Mouse (Mus musculus) hindbrain, embryonic 11.5 days (tissue): Measurements from ENCODE around the gene Snai1. TPM values are rescaled to one million over a fixed set of nuclear protein-coding genes. Genes with fewer than 3 reads are reported as not detected.
A peak's percentile ranks its signal among the peaks of the same experiment; 100 is the strongest.

Experiments used
- ATAC-seq: fragments of 200-750 bp; cut with Nextera tagmentation; 2 replicates; pipeline ENCODE4 v1.8.0; 2017; ENCODE audit warnings: mild to moderate bottlenecking, moderate TSS enrichment, moderate library complexity; ENCODE audit not compliant: low FRiP score
- DNase-seq: peaks from one replicate; pipeline ENCODE4 v3.0.0-alpha.2; 2015; ENCODE audit warnings: low spot score
- H3K27ac ChIP-seq: fragments of 300-500 bp; sonication (generic); 2 replicates; pipeline ENCODE4 v1.5.1; 2014; ENCODE audit warnings: mild to moderate bottlenecking, low read depth, low read length
- H3K27me3 ChIP-seq: fragments of 300-500 bp; sonication (generic); 2 replicates; pipeline ENCODE4 v1.6.1; 2014; ENCODE audit warnings: mild to moderate bottlenecking, low read length, moderate library complexity, mixed read lengths; ENCODE audit not compliant: control insufficient read depth, insufficient read depth
- H3K36me3 ChIP-seq: fragments of 300-500 bp; sonication (generic); 2 replicates; pipeline ENCODE4 v1.6.1; 2014; ENCODE audit warnings: mild to moderate bottlenecking, low read length, moderate library complexity, mixed read lengths; ENCODE audit not compliant: control insufficient read depth, insufficient read depth
- H3K4me1 ChIP-seq: fragments of 300-500 bp; sonication (generic); replicated peaks from 2 replicates; pipeline ENCODE4 v1.6.1; 2014; ENCODE audit warnings: low read length, mixed read lengths; ENCODE audit not compliant: control insufficient read depth, insufficient read depth
- H3K4me2 ChIP-seq: fragments of 300-500 bp; sonication (generic); replicated peaks from 2 replicates; pipeline ENCODE4 v1.6.1; 2014; ENCODE audit warnings: mild to moderate bottlenecking, low read depth, low read length
- H3K4me3 ChIP-seq: fragments of 300-500 bp; sonication (generic); 2 replicates; pipeline ENCODE4 v1.5.1; 2014; ENCODE audit warnings: low read depth, low read length
- H3K9ac ChIP-seq: fragments of 300-500 bp; sonication (generic); 2 replicates; pipeline ENCODE4 v1.6.1; 2014; ENCODE audit warnings: low read depth, low read length
- H3K9me3 ChIP-seq: fragments of 300-500 bp; sonication (generic); 2 replicates; pipeline ENCODE4 v1.6.1; 2016; ENCODE audit warnings: low read length; ENCODE audit not compliant: control insufficient read depth
- WGBS: fragments of 180-500 bp; shearing (Covaris S2); extraction: QIAGEN DNeasy Blood & Tissue Kit; methylation state at CpG from one replicate; pipeline ENCODE4 v1.1.7; 2014; 5-methylcytosine and 5-hydroxymethylcytosine counted together
- polyA plus RNA-seq: library from polyadenylated mRNA; unstranded; fragments of >200 nt; fragmentation: Nextera tagmentation; extraction: Ambion mirVana; gene quantifications from 2 replicates; pipeline ENCODE4 v1.2.1, GENCODE M21; 2014

Gene Snai1
- polyA plus RNA-seq, 1 experiment from 2014 or later: 27.6 TPM

- Histone ChIP-seq H3K9me3 (no peaks in the 10 kb centered on the region), H3K36me3 (peaks cover 25% of the 10 kb centered on the region), H3K4me2 (no peak overlapping the region), H3K4me1 (no peaks in the 10 kb centered on the region), H3K27ac (no peak overlapping the region), H3K9ac (no peak overlapping the region), H3K27me3 (no peaks in the 10 kb centered on the region), H3K4me3 (no peak overlapping the region)
- ATAC-seq (no peak), DNase-seq (no peak)
- 91% methylated on average over 5 of the region's 5 CpGs for WGBS
Observed at GRCm38 (mm10) chr2:167512970-167513369, 25.0 kb upstream of the Snai1 start.

- no peaks in the 10 kb centered on the region for H3K4me1 ChIP-seq
Observed at GRCm38 (mm10) chr2:167514641-167515040, 23.4 kb upstream of the Snai1 start.

GRCm38 (mm10) chr2:167515688-167516087, 22.3 kb upstream of the Snai1 start:
- no peak overlapping the region for H3K4me2 ChIP-seq
- ATAC-seq: no peak
- H3K4me1 ChIP-seq: no peaks in the 10 kb centered on the region
- no peak overlapping the region for H3K4me3 ChIP-seq
- no peak overlapping the region for H3K9ac ChIP-seq
- H3K27ac ChIP-seq: no peak overlapping the region
- peaks cover 24% of the 10 kb centered on the region for H3K36me3 ChIP-seq
- no peaks in the 10 kb centered on the region for H3K9me3 ChIP-seq
- H3K27me3 ChIP-seq: no peaks in the 10 kb centered on the region
- no peak for DNase-seq
- WGBS: 92% methylated on average over 5 of the region's 5 CpGs

More at GRCm38 (mm10) chr2:167514641-167515040, 23.4 kb upstream of the Snai1 start:
- DNase-seq (no peak), ATAC-seq (no peak)
- no peak overlapping the region for H3K4me2 ChIP-seq
- H3K9me3 ChIP-seq: no peaks in the 10 kb centered on the region
- H3K4me3 ChIP-seq: no peak overlapping the region
- no peaks in the 10 kb centered on the region for H3K27me3 ChIP-seq
- 95% methylated on average over 4 of the region's 4 CpGs for WGBS
- no peak overlapping the region for H3K9ac ChIP-seq
- H3K36me3 ChIP-seq: peaks cover 24% of the 10 kb centered on the region
- H3K27ac ChIP-seq: no peak overlapping the region

- Histone ChIP-seq H3K4me3 (no peak overlapping the region), H3K9ac (no peak overlapping the region), H3K27me3 (no peaks in the 10 kb centered on the region), H3K9me3 (no peaks in the 10 kb centered on the region), H3K4me1 (no peaks in the 10 kb centered on the region), H3K27ac (no peak overlapping the region), H3K36me3 (peaks cover 12% of the 10 kb centered on the region), H3K4me2 (no peak overlapping the region)
- 83% methylated on average over 5 of the region's 5 CpGs for WGBS
- ATAC-seq (no peak), DNase-seq (no peak)
Observed at GRCm38 (mm10) chr2:167519606-167520252, 18.3 kb upstream of the Snai1 start.

GRCm38 (mm10) chr2:167528278-167528677, 9.7 kb upstream of the Snai1 start:
- 16% methylated on average over 5 of the region's 5 CpGs for WGBS
- 0 out of 2 replicates have a peak, but pooled peaks cover 2% of the 10 kb centered on the region for H3K4me1 ChIP-seq
- H3K9ac ChIP-seq: no peak overlapping the region
- H3K4me3 ChIP-seq: no peak overlapping the region
- no peaks in the 10 kb centered on the region for H3K36me3 ChIP-seq
- H3K4me2 ChIP-seq: no peak overlapping the region
- ATAC-seq (no peak), DNase-seq (peak; percentile 55)
- no peak overlapping the region for H3K27ac ChIP-seq
- no peaks in the 10 kb centered on the region for H3K27me3 ChIP-seq
- H3K9me3 ChIP-seq: no peaks in the 10 kb centered on the region

GRCm38 (mm10) chr2:167529935-167530513, 8.0 kb upstream of the Snai1 start:
- 18% methylated on average over 5 of the region's 5 CpGs for WGBS
- Histone ChIP-seq H3K27me3 (peaks cover under 1% of the 10 kb centered on the region; the same call in 1 of the 2 replicates), H3K9ac (no peak overlapping the region), H3K36me3 (no peaks in the 10 kb centered on the region), H3K9me3 (no peaks in the 10 kb centered on the region), H3K4me1 (0 out of 2 replicates have a peak, but pooled peaks cover 2% of the 10 kb centered on the region), H3K4me3 (no peak overlapping the region), H3K4me2 (no peak overlapping the region), H3K27ac (no peak overlapping the region)
- DNase-seq (peak; percentile 25), ATAC-seq (peak; percentile 45; the same call in 1 of the 2 replicates)

- Histone ChIP-seq H3K27ac (no peak overlapping the region), H3K27me3 (peaks cover 2% of the 10 kb centered on the region; the same call in 1 of the 2 replicates), H3K36me3 (no peaks in the 10 kb centered on the region), H3K9ac (no peak overlapping the region), H3K4me3 (no peak overlapping the region), H3K4me2 (no peak overlapping the region), H3K9me3 (no peaks in the 10 kb centered on the region), H3K4me1 (0 out of 2 replicates have a peak, but pooled peaks cover 2% of the 10 kb centered on the region)
- 76% methylated on average over 4 of the region's 4 CpGs for WGBS
- no peak for ATAC-seq
- no peak for DNase-seq
Observed at GRCm38 (mm10) chr2:167530536-167530935, 7.5 kb upstream of the Snai1 start.

GRCm38 (mm10) chr2:167532131-167532530, 5.9 kb upstream of the Snai1 start:
- DNase-seq (peak; percentile 82), ATAC-seq (no peak)
- no peaks in the 10 kb centered on the region for H3K9me3 ChIP-seq
- H3K4me1 ChIP-seq: 0 out of 2 replicates have a peak, but pooled peaks cover 2% of the 10 kb centered on the region
- peaks cover 13% of the 10 kb centered on the region for H3K27me3 ChIP-seq
- no peak overlapping the region for H3K9ac ChIP-seq
- no peaks in the 10 kb centered on the region for H3K36me3 ChIP-seq
- H3K27ac ChIP-seq: no peak overlapping the region
- no peak overlapping the region for H3K4me2 ChIP-seq
- no peak overlapping the region for H3K4me3 ChIP-seq
- WGBS: 23% methylated on average over 13 of the region's 13 CpGs

- H3K27me3 ChIP-seq: peaks cover 27% of the 10 kb centered on the region
- H3K9ac ChIP-seq: no peak overlapping the region
- no peak overlapping the region for H3K4me3 ChIP-seq
- peaks cover 9% of the 10 kb centered on the region; the same call in 1 of the 2 replicates for H3K4me1 ChIP-seq
- H3K4me2 ChIP-seq: no peak overlapping the region
- no peak overlapping the region for H3K27ac ChIP-seq
- no peaks in the 10 kb centered on the region for H3K9me3 ChIP-seq
- DNase-seq (no peak), ATAC-seq (no peak)
- no peaks in the 10 kb centered on the region for H3K36me3 ChIP-seq
Observed at GRCm38 (mm10) chr2:167533880-167534279, 4.1 kb upstream of the Snai1 start.
